Mouse (Mus musculus) limb, embryonic 13.5 days (tissue): ENCODE results near the gene Serpini1. TPM values are rescaled to one million over a fixed set of nuclear protein-coding genes. Genes with fewer than 3 reads are reported as not detected.
"Not testable (repeated sequence)": the region's sequence is repeated elsewhere in the genome, so short reads cannot be mapped to it uniquely, and the experiment has no call there.

Experiments used
- ATAC-seq: fragments of 200-750 bp; cut with Nextera tagmentation; 2 replicates; pipeline ENCODE4 v1.8.0; 2017; ENCODE audit warnings: low read depth, moderate number of reproducible peaks, moderate TSS enrichment; ENCODE audit not compliant: low FRiP score
- H3K27ac ChIP-seq: fragments of 300-500 bp; sonication (generic); 2 replicates; pipeline ENCODE4 v1.5.1; 2015; ENCODE audit warnings: inconsistent platforms, mild to moderate bottlenecking, moderate library complexity
- H3K27me3 ChIP-seq: fragments of 300-500 bp; sonication (generic); 2 replicates; pipeline ENCODE4 v1.6.1; 2015; ENCODE audit warnings: mild to moderate bottlenecking, inconsistent platforms
- H3K36me3 ChIP-seq: fragments of 300-500 bp; sonication (generic); 2 replicates; pipeline ENCODE4 v1.6.1; 2015; ENCODE audit warnings: inconsistent platforms, mild to moderate bottlenecking, moderate library complexity
- H3K4me1 ChIP-seq: fragments of 300-500 bp; sonication (generic); 2 replicates; pipeline ENCODE4 v1.6.1; 2015; ENCODE audit warnings: inconsistent platforms
- H3K4me2 ChIP-seq: fragments of 300-500 bp; sonication (generic); replicated peaks from 2 replicates; pipeline ENCODE4 v1.6.1; 2015; ENCODE audit warnings: inconsistent platforms, mild to moderate bottlenecking, moderate library complexity
- H3K4me3 ChIP-seq: fragments of 300-500 bp; sonication (generic); 2 replicates; pipeline ENCODE4 v1.5.1; 2015; ENCODE audit warnings: moderate library complexity, mild to moderate bottlenecking, inconsistent platforms
- H3K9ac ChIP-seq: fragments of 300-500 bp; sonication (generic); 2 replicates; pipeline ENCODE4 v1.6.1; 2015; ENCODE audit warnings: mild to moderate bottlenecking, inconsistent platforms
- H3K9me3 ChIP-seq: fragments of 300-500 bp; sonication (generic); 2 replicates; pipeline ENCODE4 v1.6.1; 2016; ENCODE audit warnings: inconsistent platforms
- WGBS: fragments of 180-500 bp; shearing (Covaris S2); methylation state at CpG from one replicate; pipeline ENCODE4 v1.1.7; 2015; 5-methylcytosine and 5-hydroxymethylcytosine counted together
- polyA plus RNA-seq: library from polyadenylated mRNA; unstranded; fragments of >200 nt; fragmentation: Nextera tagmentation; extraction: Ambion mirVana; gene quantifications from 2 replicates; pipeline ENCODE4 v1.2.1, GENCODE M21; 2015

Serpini1 gene
- polyA plus RNA-seq, 1 experiment from 2014 or later, result 8.6 TPM

DNA sequence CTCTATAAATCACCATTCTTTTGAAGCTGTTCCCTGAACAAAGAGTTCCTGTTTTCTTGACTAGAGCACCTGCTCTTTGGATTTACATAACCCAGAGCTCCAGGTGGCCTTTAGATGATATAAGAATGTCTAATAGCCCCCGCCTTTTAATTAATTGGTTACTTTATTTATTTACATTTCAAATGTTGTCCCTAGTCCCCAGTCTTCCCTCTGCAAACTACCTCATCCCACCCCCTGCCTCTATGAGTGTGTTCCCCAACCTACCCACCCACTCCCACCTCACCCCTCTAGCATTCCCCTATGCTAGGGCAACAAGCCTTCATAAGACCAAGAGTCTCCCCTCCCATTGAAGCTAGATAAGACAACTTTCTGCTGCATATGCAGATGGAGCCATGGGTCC is 90.9 kb downstream of the Serpini1 start:
- WGBS, result 82% methylated on average over 1 of the region's 1 CpGs
- ATAC-seq, result no peak
- H3K4me2 ChIP-seq, result no peak overlapping the region
- H3K27me3 ChIP-seq, result no peaks in the 10 kb centered on the region
- no peak overlapping the region for H3K9ac ChIP-seq
- no peak overlapping the region for H3K27ac ChIP-seq
- no peaks in the 10 kb centered on the region for H3K36me3 ChIP-seq
- no peaks in the 10 kb centered on the region for H3K9me3 ChIP-seq
- H3K4me1 ChIP-seq, result no peaks in the 10 kb centered on the region
- H3K4me3 ChIP-seq, result no peak overlapping the region

DNA sequence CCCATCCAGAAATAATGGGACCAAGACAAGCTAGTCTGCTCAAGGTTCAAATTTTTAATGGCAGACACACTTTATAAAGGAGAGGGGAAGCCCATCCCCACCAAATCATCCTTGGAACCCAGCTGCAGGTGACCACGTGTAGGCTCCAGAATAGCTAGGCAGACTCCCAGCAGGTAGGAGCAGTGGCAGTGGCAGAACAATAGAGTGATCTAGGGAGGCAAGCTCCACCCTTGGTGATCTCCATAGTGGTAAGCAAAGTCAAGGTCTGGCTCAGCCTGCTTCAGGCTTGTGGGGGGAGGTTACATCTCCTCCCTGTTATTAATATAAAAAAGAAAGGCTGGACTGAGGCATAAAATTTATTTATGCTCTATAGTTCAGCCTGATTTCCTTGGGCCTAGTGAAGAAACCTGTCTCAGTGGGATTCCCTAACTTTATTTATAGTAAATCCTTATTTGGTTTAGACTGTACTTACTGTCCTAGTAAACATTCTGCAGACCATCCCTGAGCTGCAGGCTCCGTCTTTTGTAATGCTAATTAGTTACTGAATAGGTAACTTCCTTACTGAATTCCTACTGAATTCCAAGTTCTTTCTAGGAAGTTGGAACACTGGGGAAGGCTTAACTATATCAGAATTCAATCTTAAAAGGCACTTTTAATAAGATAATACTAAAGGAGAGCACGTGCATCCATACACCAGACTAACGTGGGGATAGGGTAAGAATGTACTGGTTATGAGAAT is 93.2 kb downstream of the Serpini1 start:
- not testable (repeated sequence) for H3K36me3 ChIP-seq, H3K27ac ChIP-seq, H3K9me3 ChIP-seq, H3K27me3 ChIP-seq, H3K9ac ChIP-seq, H3K4me1 ChIP-seq, ATAC-seq, H3K4me3 ChIP-seq, H3K4me2 ChIP-seq
- 65% methylated on average over 4 of the region's 4 CpGs for WGBS

DNA sequence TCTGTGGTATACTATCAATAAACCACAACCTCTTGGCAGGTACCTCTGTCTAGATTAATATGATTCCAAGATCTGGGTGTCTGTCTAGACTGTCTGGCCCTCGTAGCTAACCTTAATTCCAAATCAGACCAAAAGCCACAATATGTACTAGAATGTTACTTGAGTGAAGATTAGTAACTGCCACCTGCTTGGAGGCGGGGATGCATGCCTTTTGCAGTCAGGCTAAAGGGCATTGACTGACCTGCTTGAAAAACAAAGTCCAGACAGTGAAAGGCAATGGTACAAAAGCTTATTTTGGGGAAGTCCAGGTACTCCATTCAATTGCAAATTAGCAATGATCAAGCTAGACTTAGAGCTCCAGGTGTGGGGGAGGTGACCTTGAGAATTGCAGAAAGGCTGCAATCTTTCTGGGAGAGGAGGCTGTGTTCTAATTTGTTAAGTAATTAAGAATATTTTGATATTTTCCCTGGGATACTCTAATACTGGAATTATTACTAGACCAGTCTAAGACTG is 94.3 kb downstream of the Serpini1 start:
- ATAC-seq, result no peak
- WGBS, result 74% methylated on average over 2 of the region's 2 CpGs

DNA sequence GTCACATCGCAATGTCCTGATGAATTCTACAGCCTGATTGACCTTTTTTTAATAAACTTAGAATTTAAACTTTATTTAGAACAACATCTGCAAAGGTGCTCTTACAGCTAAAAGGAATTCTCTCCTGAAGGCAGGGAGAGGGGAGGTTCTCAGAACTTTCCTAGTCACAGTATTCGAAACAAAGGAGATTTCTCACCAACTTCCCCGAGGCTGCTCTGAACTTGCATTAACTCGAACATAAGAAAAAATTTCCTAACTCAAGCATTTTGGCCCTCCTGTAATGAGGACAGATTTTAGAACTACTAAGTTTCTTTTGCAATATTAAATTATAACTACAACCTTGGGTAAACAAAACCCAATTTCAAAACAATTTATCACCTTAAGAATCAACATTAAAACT is 96.6 kb downstream of the Serpini1 start:
- not testable (repeated sequence) for H3K4me2 ChIP-seq, H3K27ac ChIP-seq, H3K9me3 ChIP-seq, H3K4me1 ChIP-seq, H3K9ac ChIP-seq, H3K36me3 ChIP-seq, H3K4me3 ChIP-seq, H3K27me3 ChIP-seq, ATAC-seq
- 56% methylated on average over 4 of the region's 4 CpGs for WGBS

More for the DNA sequence above, 94.3 kb downstream of the Serpini1 start:
- Histone ChIP-seq H3K9me3 (no peaks in the 10 kb centered on the region), H3K4me3 (no peak overlapping the region), H3K27me3 (no peaks in the 10 kb centered on the region), H3K4me2 (no peak overlapping the region), H3K4me1 (no peaks in the 10 kb centered on the region), H3K27ac (no peak overlapping the region), H3K36me3 (no peaks in the 10 kb centered on the region), H3K9ac (no peak overlapping the region)

DNA sequence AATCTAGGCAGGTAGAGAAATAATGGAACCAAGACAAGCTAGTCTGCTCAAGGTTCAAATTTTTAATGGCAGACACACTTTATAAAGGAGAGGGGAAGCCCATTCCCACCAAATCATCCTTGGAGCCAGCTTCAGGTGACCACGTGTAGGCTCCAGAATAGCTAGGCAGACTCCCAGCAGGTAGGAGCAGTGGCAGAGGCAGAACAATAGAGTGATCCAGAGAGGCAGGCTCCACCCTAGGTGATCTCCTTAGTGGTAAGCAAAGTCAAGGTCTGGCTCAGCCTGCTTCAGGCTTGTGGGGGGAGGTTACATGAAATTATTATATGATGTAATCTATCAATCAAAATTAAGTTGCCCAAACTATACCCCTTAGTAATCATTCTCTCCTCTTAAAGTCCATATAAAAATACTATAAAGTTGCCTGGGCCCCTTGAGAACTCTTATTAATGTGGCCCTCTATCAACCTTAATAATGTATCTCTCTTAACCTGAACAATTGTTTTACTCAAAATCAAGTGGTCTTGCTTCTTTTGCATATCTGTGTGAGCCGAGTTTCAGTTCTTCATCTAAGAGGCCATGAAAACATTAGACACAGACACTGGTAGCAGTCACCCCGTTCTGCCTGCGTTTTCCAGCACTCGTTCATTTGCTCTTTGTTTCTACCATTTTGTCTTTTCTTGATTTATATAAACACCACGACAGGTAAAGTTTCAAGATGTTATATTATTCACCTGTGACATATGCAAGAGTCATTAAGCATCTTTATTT is 98.4 kb downstream of the Serpini1 start:
- 80% methylated on average over 6 of the region's 6 CpGs for WGBS
- no peak for ATAC-seq
- Histone ChIP-seq H3K36me3 (no peaks in the 10 kb centered on the region), H3K9ac (no peak overlapping the region), H3K4me2 (no peak overlapping the region), H3K27ac (no peak overlapping the region), H3K27me3 (no peaks in the 10 kb centered on the region), H3K4me1 (no peaks in the 10 kb centered on the region), H3K9me3 (no peaks in the 10 kb centered on the region), H3K4me3 (no peak overlapping the region)

DNA sequence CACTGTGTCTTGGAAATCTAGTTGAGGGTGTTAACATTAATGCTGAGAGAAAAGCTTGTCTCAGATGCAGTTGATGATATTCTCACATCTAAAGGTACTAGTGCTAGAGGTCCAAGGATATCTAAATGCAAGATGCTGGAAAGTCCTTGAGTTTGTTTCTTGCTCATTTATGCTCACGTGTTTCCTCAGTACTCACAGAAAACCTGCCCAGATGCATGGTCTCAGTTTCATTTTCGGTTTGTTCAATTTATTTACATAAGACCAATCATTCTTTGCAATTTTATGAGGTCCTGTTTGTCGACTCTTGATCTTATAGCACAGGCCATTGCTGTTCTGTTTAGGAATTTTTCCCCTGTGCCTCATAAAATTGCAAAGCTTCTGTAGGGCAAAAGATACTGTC is 109.6 kb downstream of the Serpini1 start:
- Histone ChIP-seq H3K4me3 (no peak overlapping the region), H3K9ac (no peak overlapping the region), H3K4me1 (no peaks in the 10 kb centered on the region), H3K36me3 (no peaks in the 10 kb centered on the region), H3K9me3 (no peaks in the 10 kb centered on the region), H3K27ac (no peak overlapping the region), H3K4me2 (no peak overlapping the region), H3K27me3 (no peaks in the 10 kb centered on the region)
- WGBS, result 63% methylated on average over 3 of the region's 3 CpGs
- ATAC-seq, result no peak

DNA sequence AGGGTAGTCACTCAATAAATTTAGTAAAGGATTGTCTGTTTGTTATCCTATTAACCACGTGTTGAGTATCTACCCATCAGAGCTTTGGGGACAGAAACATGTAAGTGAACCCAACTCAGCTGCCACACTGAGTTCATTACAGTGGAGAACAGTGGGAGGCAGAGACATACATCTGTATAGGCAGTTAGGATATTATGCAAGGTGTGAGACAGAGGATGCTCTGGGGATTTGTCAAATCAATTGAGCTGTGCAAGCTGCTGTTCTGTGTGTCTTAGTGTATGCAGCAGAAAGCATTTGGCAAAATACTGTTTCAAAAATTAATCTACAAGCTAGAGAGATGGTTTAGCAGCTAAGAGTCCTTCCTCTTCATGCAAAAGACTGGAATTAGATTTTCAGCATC is 113.1 kb downstream of the Serpini1 start:
- 54% methylated on average over 1 of the region's 1 CpGs for WGBS
- Histone ChIP-seq H3K27me3 (no peaks in the 10 kb centered on the region), H3K27ac (no peak overlapping the region), H3K36me3 (no peaks in the 10 kb centered on the region), H3K4me2 (no peak overlapping the region), H3K4me1 (no peaks in the 10 kb centered on the region), H3K9me3 (no peaks in the 10 kb centered on the region), H3K9ac (no peak overlapping the region), H3K4me3 (no peak overlapping the region)
- ATAC-seq, result no peak

DNA sequence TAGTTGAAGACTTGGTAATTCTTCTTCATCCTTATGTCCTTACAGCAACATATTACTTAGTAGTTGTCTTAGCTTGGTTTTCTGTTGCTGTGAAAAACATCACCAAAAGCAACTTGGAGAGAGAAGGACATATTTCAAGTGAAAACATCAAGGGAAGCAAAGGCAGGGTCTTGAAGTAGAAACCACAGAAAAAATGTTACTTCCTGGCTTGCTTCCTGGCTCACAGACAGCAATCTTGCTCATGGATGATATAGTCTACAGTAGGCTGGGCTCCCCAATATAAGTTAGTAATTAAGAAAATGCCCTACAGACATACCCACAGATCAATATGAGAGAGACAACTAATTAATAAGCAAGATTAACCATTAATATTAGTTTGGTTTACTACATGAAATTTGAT is 125.5 kb downstream of the Serpini1 start:
- no peaks in the 10 kb centered on the region for H3K36me3 ChIP-seq
- H3K4me3 ChIP-seq, result no peak overlapping the region
- no peak overlapping the region for H3K9ac ChIP-seq
- no peak overlapping the region for H3K4me2 ChIP-seq
- H3K27ac ChIP-seq, result no peak overlapping the region
- no peaks in the 10 kb centered on the region for H3K27me3 ChIP-seq
- no peaks in the 10 kb centered on the region for H3K9me3 ChIP-seq
- H3K4me1 ChIP-seq, result no peaks in the 10 kb centered on the region
- ATAC-seq, result no peak

DNA sequence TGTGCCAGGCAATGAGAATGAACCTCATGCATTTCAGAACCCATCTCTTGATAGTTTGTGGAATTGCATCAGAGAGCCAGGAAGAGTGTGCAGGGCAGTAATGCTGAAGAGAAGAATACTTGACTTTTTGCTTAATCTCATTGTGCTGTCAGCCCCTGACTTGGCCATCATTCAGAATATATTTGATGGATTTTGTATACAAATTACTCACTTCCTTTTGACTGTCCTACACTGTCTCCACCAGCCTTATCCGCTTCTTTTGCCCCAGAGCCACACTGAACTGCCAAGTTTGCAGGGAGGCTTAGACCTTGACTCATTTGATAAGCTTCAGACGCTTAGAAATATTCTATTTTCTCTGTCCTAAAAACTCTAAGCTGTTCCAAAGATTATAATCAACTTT is 129.4 kb downstream of the Serpini1 start:
- no peak overlapping the region for H3K4me3 ChIP-seq
- WGBS, result 78% methylated on average over 2 of the region's 2 CpGs
- no peak for ATAC-seq

DNA sequence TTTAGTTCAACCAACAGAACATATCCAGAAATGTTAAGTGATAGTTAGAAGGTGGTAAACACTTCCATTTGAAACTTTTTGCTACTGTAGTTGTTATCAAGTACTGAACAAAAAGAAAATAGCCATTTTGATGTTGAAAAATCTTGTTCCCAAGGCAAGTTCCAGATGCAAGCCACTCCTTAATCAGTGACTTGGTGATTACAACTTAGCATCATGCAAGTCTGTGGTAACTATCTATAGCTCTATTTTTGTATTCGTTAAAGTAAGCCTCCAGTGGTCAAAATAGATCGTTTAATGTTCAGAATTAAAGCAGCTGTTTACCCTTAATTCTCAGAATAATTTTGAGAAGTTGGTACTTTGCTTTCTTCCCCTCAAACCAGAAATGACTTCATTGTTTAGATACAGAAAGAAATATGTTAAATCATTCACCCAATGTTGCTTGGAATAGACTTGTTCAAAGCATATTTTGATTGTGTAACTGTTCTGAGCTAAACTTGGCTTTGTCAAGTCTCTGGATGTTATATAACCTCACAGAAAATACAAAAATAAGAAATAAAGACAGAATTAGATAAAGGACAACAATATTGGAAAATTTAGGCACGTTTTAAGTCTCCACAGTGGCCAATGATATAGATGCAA is 130.0 kb downstream of the Serpini1 start:
- Histone ChIP-seq H3K27me3 (no peaks in the 10 kb centered on the region), H3K9ac (no peak overlapping the region), H3K36me3 (no peaks in the 10 kb centered on the region), H3K4me1 (no peaks in the 10 kb centered on the region), H3K4me2 (no peak overlapping the region), H3K27ac (no peak overlapping the region), H3K9me3 (no peaks in the 10 kb centered on the region), H3K4me3 (no peak overlapping the region)
- ATAC-seq, result no peak
- 71% methylated on average over 3 of the region's 3 CpGs for WGBS

More for the DNA sequence above, 129.4 kb downstream of the Serpini1 start:
- Histone ChIP-seq H3K9me3 (no peaks in the 10 kb centered on the region), H3K4me1 (no peaks in the 10 kb centered on the region), H3K36me3 (no peaks in the 10 kb centered on the region), H3K27me3 (no peaks in the 10 kb centered on the region), H3K27ac (no peak overlapping the region), H3K9ac (no peak overlapping the region), H3K4me2 (no peak overlapping the region)

DNA sequence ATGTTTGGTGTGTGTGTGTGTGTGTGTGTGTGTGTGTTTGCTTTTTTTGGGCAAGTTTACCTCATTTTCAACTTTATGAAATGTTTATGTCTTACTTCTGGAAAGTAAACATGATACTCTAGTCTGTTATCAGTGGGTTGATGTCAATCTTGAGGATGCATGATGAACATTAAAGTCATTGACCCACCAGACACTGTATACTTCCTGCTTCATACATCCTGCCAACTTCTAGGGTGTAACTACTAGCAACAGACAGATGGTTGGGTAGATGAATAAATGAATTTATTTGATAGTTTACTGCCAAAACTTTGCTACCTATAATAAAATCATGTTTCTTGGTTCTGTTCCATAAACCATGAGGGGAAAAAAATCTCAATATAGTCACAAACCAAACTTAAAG is 133.0 kb downstream of the Serpini1 start:
- no peak overlapping the region for H3K4me2 ChIP-seq
- no peaks in the 10 kb centered on the region for H3K27me3 ChIP-seq
- H3K9ac ChIP-seq, result no peak overlapping the region
- H3K4me1 ChIP-seq, result no peaks in the 10 kb centered on the region
- ATAC-seq, result no peak
- no peaks in the 10 kb centered on the region for H3K36me3 ChIP-seq
- no peak overlapping the region for H3K4me3 ChIP-seq
- no peaks in the 10 kb centered on the region for H3K9me3 ChIP-seq
- H3K27ac ChIP-seq, result no peak overlapping the region

DNA sequence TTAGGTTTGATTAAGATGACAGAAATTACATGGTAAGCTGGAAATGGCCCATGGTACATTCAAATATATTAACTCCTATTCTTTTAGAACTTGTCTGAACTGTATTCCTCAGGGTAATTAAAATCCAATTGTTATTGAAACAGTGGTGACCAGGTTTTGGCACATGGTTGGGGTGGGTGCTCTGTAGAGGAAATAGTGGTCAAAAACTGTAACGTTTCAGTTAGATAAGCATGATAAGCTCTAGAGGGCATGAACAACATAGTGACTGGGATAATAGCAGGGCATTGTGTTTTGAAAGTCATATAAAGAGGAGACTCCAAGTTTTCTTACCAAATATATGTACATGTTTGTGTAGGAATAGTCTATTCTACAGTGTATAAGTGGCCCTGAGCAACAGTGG is 134.7 kb downstream of the Serpini1 start:
- Histone ChIP-seq H3K4me2 (no peak overlapping the region), H3K36me3 (no peaks in the 10 kb centered on the region), H3K27me3 (no peaks in the 10 kb centered on the region), H3K9me3 (no peaks in the 10 kb centered on the region), H3K4me3 (no peak overlapping the region), H3K9ac (no peak overlapping the region), H3K27ac (no peak overlapping the region), H3K4me1 (no peaks in the 10 kb centered on the region)
- WGBS, result 84% methylated on average over 1 of the region's 1 CpGs
- no peak for ATAC-seq
